Mouse (Mus musculus) megakaryocyte, embryonic 14.5 days (primary cell): ENCODE data around the gene D1Pas1.

Experiments used
- FLI1 ChIP-seq: IDR thresholded peaks from 2 replicates; pipeline ENCODE4 v1.6.1; 2012; ENCODE audit warnings: low read length, inconsistent platforms, mixed read lengths
- GATA1 ChIP-seq: IDR thresholded peaks from 3 replicates; pipeline ENCODE4 v1.6.1; 2012; ENCODE audit warnings: mixed read lengths, low read length, inconsistent platforms, borderline replicate concordance

GRCm38 (mm10) chr1:187008236-187008635 lies 41.0 kb downstream of the D1Pas1 start:
- TF ChIP-seq GATA1, result no peak
- no peak for TF ChIP-seq FLI1
